ENCODE assay signal across 20 mouse cellular contexts in the genomic region with DNA sequence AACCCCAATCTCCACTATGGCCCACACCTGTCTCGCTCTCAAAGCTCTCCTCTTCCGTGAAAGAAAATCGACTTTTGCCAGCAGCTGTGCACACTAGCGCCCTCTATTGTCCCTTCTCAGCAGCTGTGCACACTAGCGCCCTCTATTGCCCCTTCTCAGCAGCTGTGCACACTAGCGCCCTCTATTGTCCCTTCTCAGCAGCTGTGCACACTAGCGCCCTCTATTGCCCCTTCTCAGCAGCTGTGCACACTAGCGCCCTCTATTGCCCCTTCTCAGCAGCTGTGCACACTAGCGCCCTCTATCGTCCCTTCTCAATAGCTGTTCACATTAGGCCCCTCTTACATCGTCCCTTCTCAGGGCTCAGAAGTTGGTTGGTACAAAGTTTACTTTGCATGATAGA. TPM values are rescaled to one million over a fixed set of nuclear protein-coding genes. Genes with fewer than 3 reads are reported as not detected.
DNase-seq lines count a peak whose midpoint lies in the region; TF ChIP-seq lines count a peak whose summit lies in the region.
"Not testable (repeated sequence)": the region's sequence is repeated elsewhere in the genome, so short reads cannot be mapped to it uniquely, and the experiment has no call there.
"Had no signal": no experiment of that assay in that cellular context is flagged by ENCODE, and none has a peak within 500 bp of the region (broad histone marks: within the 10 kb centered on the region; RNA-seq: fewer than 3 reads in every experiment).

No protein-coding gene starts in this region.

- peak; percentile 46 to 94 (median 91); a peak in 5 of 6 replicates for TF ChIP-seq CTCF in MEL (IDR thresholded peaks at IDR 0.05 in 2 of 3, conservative IDR thresholded peaks at IDR 0.05 in 1 of 3; ENCODE audit: control insufficient read depth in 1 of 3, insufficient read depth in 1 of 3, low read depth in 2 of 3, low read length in 3 of 3, poor library complexity in 1 of 3, severe bottlenecking in 1 of 3)
- TF ChIP-seq CTCF in bone marrow macrophage, adult 2 months (IDR thresholded peaks at IDR 0.05; ENCODE audit: low read depth, low read length), result peak; percentile 95
- peak; percentile 71 for TF ChIP-seq CTCF in heart, adult 2 months (IDR thresholded peaks at IDR 0.05)
- peak; percentile 78 for TF ChIP-seq CTCF in layer of hippocampus, adult 2 months (conservative IDR thresholded peaks at IDR 0.05)
- TF ChIP-seq CTCF in lung, adult 2 months (IDR thresholded peaks at IDR 0.05; ENCODE audit: insufficient read depth, low read length), result peak; percentile 61
- TF ChIP-seq CTCF in spleen, adult 2 months (IDR thresholded peaks at IDR 0.05; ENCODE audit: extremely low read depth, insufficient read depth, insufficient read length, insufficient replicate concordance), result peak; percentile 29; the same call in 1 of the 2 replicates

- not testable (repeated sequence) for H3K27ac ChIP-seq in MEL (ENCODE audit: control insufficient read depth, low read depth, low read length); bone marrow macrophage, adult 2 months (ENCODE audit: insufficient read depth, low read depth, low read length); heart, adult 2 months; layer of hippocampus, adult 2 months; spleen, adult 2 months (ENCODE audit: insufficient read depth, low read length)

- peak; percentile 34 for DNase-seq in CD4-positive, CD25-positive, alpha-beta regulatory T cell, adult 2 months (ENCODE audit: low read depth, low spot score)
- peak; percentile 43 for DNase-seq in MEL (ENCODE audit: low read depth, low spot score)
- DNase-seq in heart, adult 2 months; layer of hippocampus, adult 2 months (ENCODE audit: low spot score in 2 of 2); lung, adult 2 months; spleen, adult 2 months (ENCODE audit: low read depth in 1 of 2, low spot score in 2 of 2): not testable (repeated sequence)

- H3K79me2 ChIP-seq in MEL (ENCODE audit: control insufficient read depth, insufficient read depth, low read length, poor library complexity); heart, adult 2 months (replicated peaks; ENCODE audit: control insufficient read depth, insufficient read depth, low read length): not testable (repeated sequence)

- not testable (repeated sequence) for H3K36me3 ChIP-seq in MEL (ENCODE audit: control insufficient read depth in 1 of 2, insufficient read depth in 2 of 2, low read length in 2 of 2); heart, adult 2 months (ENCODE audit: control insufficient read depth, insufficient read depth, low read length); spleen, adult 2 months (ENCODE audit: control insufficient read depth, insufficient read depth, low read length)

- not testable (repeated sequence) for H3K4me3 ChIP-seq in MEL (ENCODE audit: control insufficient read depth in 1 of 2, insufficient read depth in 1 of 2, low read depth in 2 of 2, low read length in 2 of 2); bone marrow macrophage, adult 2 months (ENCODE audit: insufficient read depth, low read length); heart, adult 2 months; layer of hippocampus, adult 2 months; lung, adult 2 months (replicated peaks; ENCODE audit: extremely low read depth, low read depth, low read length); spleen, adult 2 months (ENCODE audit: extremely low read depth, insufficient read depth, insufficient read length)

- not testable (repeated sequence) for TF ChIP-seq RAD21 in MEL (IDR thresholded peaks at IDR 0.05; ENCODE audit: low read depth, low read length)

- TF ChIP-seq POLR2A in MEL (IDR thresholded peaks at IDR 0.05; ENCODE audit: control insufficient read depth in 1 of 2, insufficient read depth in 1 of 2, low read depth in 1 of 2, low read length in 2 of 2, poor library complexity in 1 of 2); bone marrow macrophage, adult 2 months (IDR thresholded peaks at IDR 0.05; ENCODE audit: borderline replicate concordance, low read depth, low read length); heart, adult 2 months (IDR thresholded peaks at IDR 0.05; ENCODE audit: insufficient read depth, low read depth, low read length); lung, adult 2 months (IDR thresholded peaks at IDR 0.05; ENCODE audit: borderline replicate concordance, extremely low read depth, low read depth, low read length); spleen, adult 2 months (IDR thresholded peaks at IDR 0.05; ENCODE audit: low read depth, low read length): not testable (repeated sequence)

- not testable (repeated sequence) for H3K4me1 ChIP-seq in MEL (ENCODE audit: control insufficient read depth in 1 of 2, insufficient read depth in 2 of 2, low read length in 2 of 2); heart, adult 2 months (ENCODE audit: control insufficient read depth, insufficient read depth, low read length); lung, adult 2 months (ENCODE audit: control insufficient read depth, insufficient read depth, low read length); spleen, adult 2 months (ENCODE audit: control insufficient read depth, insufficient read depth, insufficient read length)
- peaks cover 18% of the 10 kb centered on the region for H3K4me1 ChIP-seq in bone marrow macrophage, adult 2 months (ENCODE audit: control insufficient read depth, insufficient read depth, low read length)

- H3K9me3 ChIP-seq in MEL (replicated peaks; ENCODE audit: insufficient read depth, low read length), result not testable (repeated sequence)

- intact Hi-C loops in heart, adult 2 months (cut with DNase I), result not testable (repeated sequence)

- TF ChIP-seq EP300 in MEL (IDR thresholded peaks at IDR 0.05; ENCODE audit: low read depth in 1 of 2, low read length in 2 of 2), result peak in 1 of 2 experiments; percentile 53; a peak in 1 of 4 replicates
- not testable (repeated sequence) for TF ChIP-seq EP300 in heart, adult 2 months (IDR thresholded peaks at IDR 0.05; ENCODE audit: insufficient read depth, low read depth, low read length)

- 89% methylated on average over 11 of the region's 11 CpGs for WGBS in heart, adult 2 months
- 89% methylated on average over 11 of the region's 11 CpGs for WGBS in lung, adult 2 months
- WGBS in spleen, adult 2 months, result 97% methylated on average over 11 of the region's 11 CpGs

- H3K9ac ChIP-seq in MEL (ENCODE audit: control insufficient read depth, low read depth, low read length, poor library complexity, severe bottlenecking); heart, adult 2 months (ENCODE audit: low read depth, low read length): not testable (repeated sequence)

- not testable (repeated sequence) for H3K27me3 ChIP-seq in MEL (ENCODE audit: control insufficient read depth in 1 of 2, insufficient read depth in 2 of 2, low read length in 2 of 2); heart, adult 2 months (ENCODE audit: control insufficient read depth, insufficient read depth, low read length); spleen, adult 2 months (ENCODE audit: control insufficient read depth, insufficient read depth, low read length)

RNA-seq across cellular contexts. Expression of a gene that starts 6.4 kb away (rescaled TPM):
- total RNA-seq in MEL (2012; rRNA removed), result 3.4 and 4.7 TPM in 2 replicates
- polyA plus RNA-seq in MEL (2012; ENCODE audit: insufficient read depth in 1 of 2, insufficient read length in 2 of 2, low read depth in 1 of 2, low replicate concordance in 2 of 2, missing spikeins in 1 of 2), result 1 to 10 TPM in 1 of 2 experiments, not detected in 1; 2.8 TPM
- polyA plus RNA-seq in bone marrow macrophage, adult 2 months (2012; ENCODE audit: insufficient read depth, insufficient read length, missing spikeins), result 153 and 166 TPM in 2 replicates
- total RNA-seq in heart, adult 2 months (2021), result 1 to 10 TPM; 1.2 to 1.3 TPM
- polyA plus RNA-seq in heart, adult 2 months (2012; rRNA removed), result 1.1 and 2.4 TPM in 2 replicates
- 1 to 10 TPM; 2.2 to 2.3 TPM for total RNA-seq in layer of hippocampus, adult 2 months (2021)
- polyA plus RNA-seq in lung, adult 2 months (2012; rRNA removed), result 2.9 and 3.6 TPM in 2 replicates
- polyA plus RNA-seq in spleen, adult 2 months (2012; rRNA removed), result 5.2 and 6.0 TPM in 2 replicates

RNA-seq across cellular contexts. Expression of a gene that starts 17.8 kb away (rescaled TPM):
- total RNA-seq in MEL (2012; rRNA removed), result 6,680 and 8,754 TPM in 2 replicates
- 10 to 100 TPM in 1 of 2 experiments, not detected in 1; 11.2 TPM for polyA plus RNA-seq in MEL (2012; ENCODE audit: insufficient read depth in 1 of 2, insufficient read length in 2 of 2, low read depth in 1 of 2, low replicate concordance in 2 of 2, missing spikeins in 1 of 2)
- 3.1 and 3.6 TPM in 2 replicates for polyA plus RNA-seq in bone marrow macrophage, adult 2 months (2012; ENCODE audit: insufficient read depth, insufficient read length, missing spikeins)
- total RNA-seq in heart, adult 2 months (2021), result 10 to 100 TPM; 34.1 to 34.7 TPM
- polyA plus RNA-seq in heart, adult 2 months (2012; rRNA removed), result 1.2 TPM in 1 of 2 replicates, not detected in the other
- total RNA-seq in layer of hippocampus, adult 2 months (2021), result 100 to 1,000 TPM; 126 to 137 TPM
- polyA plus RNA-seq in lung, adult 2 months (2012; rRNA removed), result 1.1 and 1.8 TPM in 2 replicates
- polyA plus RNA-seq in spleen, adult 2 months (2012; rRNA removed), result 14.7 and 15.9 TPM in 2 replicates
- polyA plus RNA-seq: macrophage had no signal

RNA-seq across cellular contexts. Expression of a gene that starts 18.9 kb away (rescaled TPM):
- 3,962 and 5,017 TPM in 2 replicates for total RNA-seq in MEL (2012; rRNA removed)
- 10 to 100 TPM in 1 of 2 experiments, not detected in 1; 71.7 TPM for polyA plus RNA-seq in MEL (2012; ENCODE audit: insufficient read depth in 1 of 2, insufficient read length in 2 of 2, low read depth in 1 of 2, low replicate concordance in 2 of 2, missing spikeins in 1 of 2)
- polyA plus RNA-seq in bone marrow macrophage, adult 2 months (2012; ENCODE audit: insufficient read depth, insufficient read length, missing spikeins), result 4.8 and 5.0 TPM in 2 replicates
- total RNA-seq in heart, adult 2 months (2021), result 10 to 100 TPM; 11.5 to 18.3 TPM
- 0.94 and 5.2 TPM in 2 replicates for polyA plus RNA-seq in heart, adult 2 months (2012; rRNA removed)
- 10 to 100 TPM; 48.4 to 51.6 TPM for total RNA-seq in layer of hippocampus, adult 2 months (2021)
- 33.2 and 40.7 TPM in 2 replicates for polyA plus RNA-seq in lung, adult 2 months (2012; rRNA removed)
- 102 and 177 TPM in 2 replicates for polyA plus RNA-seq in spleen, adult 2 months (2012; rRNA removed)
- polyA plus RNA-seq: macrophage had no signal

RNA-seq across cellular contexts. Expression of a gene that starts 24.2 kb away (rescaled TPM):
- 195 and 290 TPM in 2 replicates for total RNA-seq in MEL (2012; rRNA removed)
- 1 to 10 TPM in 1 of 2 experiments, not detected in 1; 1.5 TPM for polyA plus RNA-seq in MEL (2012; ENCODE audit: insufficient read depth in 1 of 2, insufficient read length in 2 of 2, low read depth in 1 of 2, low replicate concordance in 2 of 2, missing spikeins in 1 of 2)
- polyA plus RNA-seq in bone marrow macrophage, adult 2 months (2012; ENCODE audit: insufficient read depth, insufficient read length, missing spikeins), result 1.9 and 3.1 TPM in 2 replicates
- 10 to 100 TPM; 11.6 to 14.0 TPM for total RNA-seq in heart, adult 2 months (2021)
- 1.1 and 1.4 TPM in 2 replicates for polyA plus RNA-seq in heart, adult 2 months (2012; rRNA removed)
- total RNA-seq in layer of hippocampus, adult 2 months (2021), result 10 to 100 TPM; 29.6 to 29.9 TPM
- polyA plus RNA-seq in lung, adult 2 months (2012; rRNA removed), result 5.1 and 5.6 TPM in 2 replicates
- polyA plus RNA-seq in spleen, adult 2 months (2012; rRNA removed), result 9.3 and 15.4 TPM in 2 replicates

RNA-seq across cellular contexts. Expression of a gene that starts 40.8 kb away (rescaled TPM):
- total RNA-seq in MEL (2012; rRNA removed), result 1.3 and 1.5 TPM in 2 replicates
- not detected for polyA plus RNA-seq in MEL (2012; ENCODE audit: insufficient read depth in 1 of 2, insufficient read length in 2 of 2, low read depth in 1 of 2, low replicate concordance in 2 of 2, missing spikeins in 1 of 2)
- polyA plus RNA-seq in bone marrow macrophage, adult 2 months (2012; ENCODE audit: insufficient read depth, insufficient read length, missing spikeins), result 4.9 and 7.4 TPM in 2 replicates
- total RNA-seq in heart, adult 2 months (2021), result not detected
- not detected in 2 replicates for polyA plus RNA-seq in heart, adult 2 months (2012; rRNA removed)
- total RNA-seq in layer of hippocampus, adult 2 months (2021), result not detected
- not detected in 2 replicates for polyA plus RNA-seq in lung, adult 2 months (2012; rRNA removed)
- polyA plus RNA-seq in spleen, adult 2 months (2012; rRNA removed), result not detected in 2 replicates
- total RNA-seq: adrenal gland, postnatal 25 days; gastrocnemius, postnatal 36 days; heart, adult 8-10 months; heart, postnatal 36 days; layer of hippocampus, adult 18-20 months; layer of hippocampus, postnatal 25 days; left cerebral cortex, postnatal 10 days had no signal
- polyA plus RNA-seq: heart, embryonic 14.5 days; inflammation-experienced regulatory T-cells, adult 6 months; limb, embryonic 12.5 days; midbrain, embryonic 15.5 days; myocyte had no signal

Comparison
In these comparisons a context has a peak if more than half of its experiments do, and no peak if none do; other contexts are left out.
1. CTCF ChIP-seq: peak in every context shown above with its lines; median percentile 95 in bone marrow macrophage, adult 2 months; 91 in MEL; 78 in layer of hippocampus, adult 2 months; 71 in heart, adult 2 months; 61 in lung, adult 2 months; 29 in spleen, adult 2 months.
2. RNA of a gene that starts 6.4 kb away (polyA plus RNA-seq): 153 to 166 TPM in bone marrow macrophage, adult 2 months; 5.2 to 6.0 TPM in spleen, adult 2 months, 2.9 to 3.6 TPM in lung, adult 2 months, 2.8 TPM in MEL and 1.1 to 2.4 TPM in heart, adult 2 months; every median in the first group is over 10 times any median in the second.